Mouse (Mus musculus) NIH3T3 (cell line): ENCODE data around the gene Nkd2.

Source experiments
- DNase-seq: peaks from one replicate; pipeline ENCODE4 v3.0.0-alpha.2; 2012; ENCODE audit warnings: low read depth

Gene Nkd2

DNA sequence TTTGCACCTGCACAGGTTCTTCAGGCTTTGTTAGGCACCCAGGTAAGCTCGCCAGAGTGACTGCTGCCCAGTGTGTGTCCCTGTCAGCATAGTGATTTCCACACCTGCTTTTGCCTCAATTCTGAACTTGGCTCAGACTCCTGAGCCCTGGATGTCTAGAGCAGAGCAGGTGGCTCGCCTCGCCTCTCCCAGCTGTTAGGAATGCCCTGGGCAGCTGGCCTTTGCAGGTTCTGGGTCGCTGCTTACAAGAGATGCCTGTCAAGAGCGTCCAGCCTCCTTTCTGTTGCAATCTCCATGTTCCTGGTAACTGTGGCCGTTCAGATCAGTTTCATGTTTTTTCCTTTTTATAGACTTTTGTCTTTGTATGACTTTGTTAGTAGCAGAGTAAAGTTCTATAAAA lies 31.1 kb downstream of the Nkd2 start:
- no peak for DNase-seq

DNA sequence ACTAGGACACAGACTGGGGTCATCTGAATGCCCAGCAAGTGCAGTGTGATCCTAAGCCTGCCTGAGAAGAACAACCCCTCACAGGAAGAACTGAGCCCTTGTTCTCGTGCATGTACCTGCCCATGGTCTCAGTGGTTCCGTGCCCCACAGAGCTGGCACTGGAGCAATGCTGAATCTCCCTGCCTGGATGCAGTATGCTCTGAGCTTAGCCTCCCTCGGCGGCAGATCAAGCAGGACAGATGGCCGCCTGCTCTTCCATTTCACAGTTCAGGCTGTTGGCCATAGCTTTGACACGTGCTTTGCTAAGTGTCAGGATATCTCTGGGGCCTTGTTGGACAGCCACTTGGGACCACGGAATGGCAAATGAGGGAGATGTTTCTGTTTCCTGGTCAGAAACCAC lies 33.2 kb downstream of the Nkd2 start:
- DNase-seq, result no peak

DNA sequence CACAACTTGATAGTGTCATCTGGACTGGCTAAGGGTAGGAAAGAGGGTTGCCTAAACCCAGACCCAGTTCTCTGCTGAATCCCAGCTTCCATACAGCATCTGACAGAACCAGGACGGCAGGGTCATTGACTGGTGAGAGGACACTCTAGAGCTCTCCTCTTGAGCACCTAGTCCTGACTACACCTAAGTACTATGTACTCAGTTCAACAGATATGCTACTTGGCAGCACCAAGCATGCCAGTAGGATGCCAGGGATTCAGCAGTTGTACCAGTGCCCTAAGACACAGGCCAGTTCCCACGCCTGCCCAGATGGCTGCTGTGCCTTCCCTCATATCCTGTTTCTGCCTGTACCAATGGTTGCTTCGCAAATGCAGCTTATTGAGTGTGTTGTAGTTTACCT lies 34.5 kb downstream of the Nkd2 start:
- no peak for DNase-seq

DNA sequence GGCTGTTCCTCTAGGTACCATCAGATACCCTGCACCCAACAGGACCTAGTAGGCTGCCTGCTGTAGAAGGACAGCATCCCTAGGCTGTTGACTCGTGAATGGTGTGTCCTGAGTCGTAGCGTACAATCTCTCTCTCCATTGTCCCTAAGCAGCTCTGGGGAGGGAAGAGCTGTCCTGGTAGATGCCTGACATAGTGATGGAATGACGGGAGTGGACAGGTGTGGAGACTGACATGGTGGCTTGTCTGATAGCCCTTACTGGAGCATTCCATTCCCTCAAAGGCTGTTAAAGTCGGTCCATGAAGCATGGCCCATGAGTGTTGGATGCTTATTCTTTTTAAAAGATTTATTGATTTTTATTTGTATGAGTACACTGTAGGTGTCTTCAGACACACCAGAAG lies 42.5 kb downstream of the Nkd2 start:
- no peak for DNase-seq

DNA sequence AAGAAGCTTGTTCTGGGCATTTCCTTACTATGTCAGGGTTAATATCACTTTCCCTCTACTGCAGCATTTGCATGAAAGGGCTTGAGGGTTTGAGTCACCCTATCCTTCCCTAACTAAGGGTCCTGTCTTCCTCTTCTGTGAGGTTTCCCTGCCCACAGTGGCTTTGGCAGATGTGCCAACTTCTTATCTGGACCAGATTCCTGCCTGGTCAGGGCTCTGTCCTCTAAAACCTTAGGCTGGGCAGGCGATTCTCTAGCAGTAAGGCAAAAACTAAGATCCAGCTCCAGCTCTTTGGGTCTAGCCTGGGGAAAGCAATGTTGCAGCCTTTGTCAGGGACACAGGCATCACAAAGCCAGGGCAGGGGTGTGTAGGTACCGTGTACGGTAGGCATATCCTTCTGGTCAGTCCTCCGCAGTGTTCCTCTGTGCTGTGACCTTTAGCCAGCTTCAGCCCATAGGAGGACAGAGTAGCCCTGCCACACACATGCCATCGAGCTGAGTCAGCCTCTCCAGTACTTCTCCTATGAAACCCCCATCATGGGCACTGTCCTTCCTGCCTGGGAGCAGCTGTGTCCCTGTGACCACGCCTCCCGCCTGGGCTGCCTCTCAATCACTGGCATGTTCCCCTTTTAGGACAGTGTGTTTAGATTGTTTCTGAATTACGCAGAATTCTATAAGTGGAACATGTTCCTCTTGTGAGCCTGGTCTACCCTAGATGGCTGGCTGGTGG lies 43.8 kb downstream of the Nkd2 start:
- DNase-seq, result peak; percentile 16

DNA sequence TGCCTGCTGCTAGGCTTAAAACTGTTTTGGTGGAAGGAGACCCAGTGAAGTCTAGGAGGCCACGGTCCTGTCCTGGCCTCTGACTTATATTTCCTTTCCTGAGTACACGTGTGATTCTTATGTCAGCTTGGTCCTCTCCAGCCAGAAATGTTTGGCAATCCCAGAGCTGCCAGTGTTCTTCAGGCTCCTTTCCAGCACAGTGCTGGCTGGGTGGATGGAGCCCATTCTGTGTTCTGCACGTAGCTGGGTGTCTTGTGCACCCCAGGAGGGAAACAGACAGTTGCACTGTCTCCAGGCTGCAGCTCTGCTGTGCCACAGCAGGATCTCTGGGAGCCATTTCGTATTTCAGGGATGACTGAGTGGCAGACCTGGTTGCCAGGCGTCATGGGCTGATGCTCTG lies 48.3 kb downstream of the Nkd2 start:
- DNase-seq, result no peak

DNA sequence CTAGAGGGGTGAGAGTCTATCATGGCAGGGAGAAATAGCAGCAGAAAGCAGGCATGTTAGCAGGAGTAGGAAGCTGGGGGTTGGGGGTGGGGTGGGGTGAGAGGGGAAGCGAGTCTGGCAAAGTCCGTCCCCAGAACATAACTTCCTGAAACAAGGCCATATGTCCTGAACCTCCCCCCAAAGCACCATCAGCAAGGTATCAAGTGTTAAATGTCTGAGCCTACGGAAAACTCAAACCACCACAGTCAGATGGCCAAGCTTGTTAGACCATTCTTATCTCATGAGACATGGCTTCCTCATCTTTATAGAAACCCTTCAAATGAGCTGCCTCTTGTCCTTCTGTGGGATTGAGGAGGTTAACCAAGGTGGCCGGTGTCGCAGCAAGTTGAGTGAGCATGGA lies 54.3 kb downstream of the Nkd2 start:
- no peak for DNase-seq

DNA sequence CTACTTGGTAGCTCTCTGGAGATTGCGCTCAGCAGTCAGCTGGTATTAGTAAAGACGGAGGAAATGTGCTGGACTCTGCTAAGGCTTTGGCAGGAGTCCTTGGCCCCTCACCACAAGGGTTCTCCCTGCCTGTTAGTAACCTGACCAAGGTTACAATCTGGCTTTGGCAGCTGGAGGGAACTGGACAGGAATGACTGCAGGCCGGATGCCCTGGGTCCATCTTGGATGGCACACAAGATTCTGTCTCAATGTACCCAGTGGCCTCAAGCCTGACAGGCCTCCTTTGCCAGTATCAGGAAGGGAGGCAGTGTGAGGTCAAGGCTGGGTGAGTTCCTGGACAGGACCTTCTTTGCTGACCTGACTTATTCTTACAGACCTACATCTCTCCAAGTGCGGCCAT lies 55.3 kb downstream of the Nkd2 start:
- no peak for DNase-seq

DNA sequence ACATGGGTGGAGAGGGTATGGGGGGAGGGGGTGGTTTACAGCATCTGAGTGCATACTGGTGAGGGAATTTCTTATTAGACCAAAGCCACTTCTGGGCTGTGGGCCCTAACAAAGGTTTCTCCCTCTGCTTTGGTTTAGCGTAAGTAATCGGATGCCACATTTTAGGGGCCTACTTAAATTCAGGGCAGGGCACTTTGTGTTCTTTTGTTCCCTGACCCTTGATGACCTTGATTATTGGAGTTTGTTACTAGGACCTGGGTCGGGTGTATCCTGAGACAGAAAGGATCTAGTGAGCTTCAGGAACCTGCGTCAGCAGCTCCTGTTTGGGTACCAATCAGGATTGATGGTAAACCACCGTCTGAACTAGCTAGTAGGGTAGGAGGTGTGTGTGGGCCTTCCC lies 64.9 kb downstream of the Nkd2 start:
- DNase-seq, result no peak

DNA sequence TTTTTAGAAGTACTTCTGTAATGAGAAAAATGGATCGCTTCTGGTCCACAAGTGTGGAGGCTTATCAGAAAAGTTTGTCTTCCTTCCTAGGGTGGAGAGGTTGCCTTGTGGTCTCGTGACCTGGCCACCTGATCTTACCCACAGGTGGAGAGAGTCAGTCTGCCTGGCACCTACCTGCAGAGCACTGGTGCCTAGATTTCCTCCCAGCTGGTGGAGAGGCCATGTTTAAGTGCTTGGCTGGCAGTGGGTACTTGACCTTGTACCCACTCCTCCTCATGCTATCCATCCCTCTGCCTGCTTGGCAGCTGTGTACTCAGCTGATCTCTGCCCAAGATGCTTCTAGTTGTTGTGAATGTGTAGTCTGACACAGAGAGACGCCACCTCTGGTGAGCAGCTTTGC lies 69.9 kb downstream of the Nkd2 start:
- DNase-seq, result no peak

DNA sequence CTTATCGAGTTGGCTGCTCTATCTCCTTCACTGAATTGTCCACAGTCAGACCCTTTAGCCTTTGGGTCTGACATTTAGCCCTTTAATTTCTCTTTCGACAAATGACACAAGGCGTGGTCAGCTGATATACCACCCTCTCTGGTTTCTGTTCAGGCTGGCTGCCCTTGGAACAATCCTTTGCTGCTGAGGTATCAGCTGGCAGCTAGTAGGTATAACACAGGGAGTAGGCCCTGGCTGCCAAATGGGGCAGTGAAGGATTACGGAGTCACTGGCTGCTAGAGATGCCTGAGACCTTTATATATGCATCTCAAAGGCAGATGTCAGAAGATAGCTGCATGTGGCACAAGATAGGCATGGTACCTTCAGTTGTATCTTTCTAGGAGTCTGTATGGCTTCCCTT lies 71.6 kb downstream of the Nkd2 start:
- no peak for DNase-seq

DNA sequence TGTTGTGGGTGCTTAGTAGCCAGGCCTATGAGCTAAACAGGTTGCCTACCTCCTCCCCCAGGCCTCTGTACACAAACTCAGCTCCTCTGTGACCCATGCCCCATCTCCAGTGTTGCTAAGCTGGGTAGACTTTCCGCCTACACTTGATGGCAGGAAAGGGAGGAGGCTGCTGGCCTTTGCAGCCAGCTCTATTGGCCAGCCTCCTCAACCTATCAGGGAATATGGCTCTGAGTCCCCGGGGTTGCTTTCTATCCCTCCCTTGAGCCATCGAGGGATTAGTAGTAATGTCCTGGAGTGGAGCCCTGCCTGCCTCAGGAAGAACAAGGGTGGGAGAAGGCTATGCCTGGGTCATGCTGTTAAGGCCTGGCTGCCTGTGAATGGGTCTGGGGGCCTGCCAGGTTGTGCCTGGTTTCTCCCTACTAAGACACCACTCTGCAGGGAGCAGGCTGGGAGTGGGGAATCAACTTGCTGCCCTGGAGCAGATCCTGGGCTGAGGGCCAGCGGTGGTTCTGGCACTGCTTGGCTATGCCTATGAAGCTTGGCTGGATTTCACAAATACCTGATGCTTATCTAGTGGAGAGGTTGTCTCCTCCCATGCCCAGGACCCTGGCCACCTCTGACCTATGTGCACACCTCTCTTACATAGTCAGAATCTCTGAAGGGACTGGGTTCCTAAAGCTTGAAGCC lies 73.8 kb downstream of the Nkd2 start:
- peak; percentile 46 for DNase-seq

DNA sequence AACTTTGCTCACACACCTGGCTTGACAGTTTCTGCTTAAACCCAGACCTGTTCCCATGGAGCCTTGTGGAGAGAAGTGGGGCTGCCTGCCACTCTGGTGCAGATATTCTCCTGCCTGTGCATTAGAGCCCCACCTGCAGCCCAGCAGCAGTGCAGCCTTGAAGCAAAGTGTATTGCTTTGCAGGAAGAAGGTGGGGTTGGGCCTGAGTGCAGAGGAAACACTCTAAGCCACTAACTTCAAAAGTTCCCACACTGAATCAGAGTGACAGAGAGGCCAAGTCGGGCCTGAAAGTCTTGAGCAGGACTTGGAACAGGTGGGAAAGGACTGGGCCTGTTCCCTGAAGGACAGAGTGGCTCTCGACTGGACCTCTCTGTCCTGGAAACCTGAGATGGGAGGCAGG lies 74.8 kb downstream of the Nkd2 start:
- no peak for DNase-seq

DNA sequence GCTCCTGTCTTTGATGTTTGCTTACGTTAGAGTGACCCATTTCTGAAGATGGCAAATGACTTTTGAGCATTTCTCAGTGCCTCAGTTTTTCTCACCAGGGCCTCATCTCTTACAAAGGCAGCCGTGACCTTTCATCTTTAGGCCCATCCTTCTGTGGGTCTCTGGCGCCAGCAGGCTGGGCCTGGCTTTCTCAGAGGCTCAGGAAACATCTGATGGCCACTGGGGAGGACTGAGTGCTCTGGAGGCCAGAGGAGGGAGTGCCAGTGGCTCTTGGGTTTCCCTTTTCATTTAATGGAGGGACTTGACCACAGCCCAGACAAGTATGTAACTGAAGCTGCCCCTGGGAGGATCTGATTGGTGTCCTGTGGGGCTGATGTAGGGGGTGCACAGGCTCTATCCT lies 76.3 kb downstream of the Nkd2 start:
- no peak for DNase-seq

DNA sequence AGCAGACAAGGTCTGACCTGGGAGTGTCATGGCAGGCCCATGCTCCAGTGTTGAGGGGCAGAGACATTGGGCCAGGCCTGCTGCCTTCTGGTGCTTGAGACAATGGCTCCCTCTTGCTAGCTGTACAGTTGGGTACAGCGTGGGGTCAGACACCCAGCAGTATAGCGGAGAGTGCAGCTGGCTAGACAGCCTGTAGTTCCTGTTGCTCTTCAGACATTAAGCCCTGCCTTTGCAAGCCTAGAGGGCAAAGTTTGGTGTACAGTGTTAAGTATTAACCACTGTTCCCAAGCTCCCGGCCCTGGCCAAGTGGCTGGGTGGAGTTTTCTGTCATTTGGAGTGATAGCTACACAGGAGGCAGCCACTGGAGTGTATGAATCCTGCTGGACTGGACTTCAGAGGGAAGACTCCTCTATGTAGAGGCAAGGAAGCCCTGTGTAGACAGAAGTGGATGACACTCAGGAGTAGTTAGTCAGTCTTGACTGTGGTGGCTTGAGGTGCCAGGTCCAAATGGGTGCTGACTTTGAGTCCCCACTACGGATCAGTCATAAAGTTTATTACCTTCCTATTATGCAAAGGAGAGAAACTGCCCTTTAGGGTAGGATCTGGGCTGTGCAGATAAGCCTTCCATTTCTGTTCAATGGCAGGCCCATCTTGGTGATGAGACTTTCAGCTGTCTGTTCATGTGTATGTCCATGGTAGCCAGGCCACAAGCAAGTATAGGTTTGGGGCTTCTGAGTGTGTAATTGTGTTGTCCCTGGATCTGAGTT lies 77.3 kb downstream of the Nkd2 start:
- no peak for DNase-seq
